Comparison of ENCODE assay signal across 24 mouse cellular contexts in genomic region chr15:27536186-27536585, GRCm38 (mm10).
DNase-seq lines count a peak whose midpoint lies in the region; ATAC-seq and TF ChIP-seq lines count a peak whose summit lies in the region.
"Had no signal": no experiment of that assay in that cellular context is flagged by ENCODE, and none has a peak within 500 bp of the region (broad histone marks: within the 10 kb centered on the region; RNA-seq: fewer than 3 reads in every experiment).

No protein-coding gene starts in this region.

- no peak for TF ChIP-seq POLR2A in olfactory bulb, adult 2 months (IDR thresholded peaks at IDR 0.05; ENCODE audit: insufficient read depth, low read depth, low read length)

- no peaks in the 10 kb centered on the region for H3K9me3 ChIP-seq in heart, embryonic 15.5 days (replicated peaks)
- H3K9me3 ChIP-seq: embryonic facial prominence, embryonic 13.5 days; forebrain, embryonic 10.5 days; G1E; limb, embryonic 12.5 days; liver, embryonic 15.5 days; lung, embryonic 15.5 days; midbrain, embryonic 10.5 days; midbrain, embryonic 15.5 days had no signal

- WGBS in heart, embryonic 15.5 days, result 88% methylated on average over 7 of the region's 7 CpGs
- 36% methylated on average over 7 of the region's 7 CpGs for WGBS in olfactory bulb, adult 2 months

- H3K4me3 ChIP-seq in heart, embryonic 15.5 days, result no peak overlapping the region
- H3K4me3 ChIP-seq in olfactory bulb, adult 2 months (ENCODE audit: insufficient read depth, low read depth, low read length), result no peak overlapping the region
- H3K4me3 ChIP-seq: embryonic facial prominence, embryonic 13.5 days; forebrain, embryonic 10.5 days; limb, embryonic 12.5 days; liver, embryonic 15.5 days; lung, embryonic 15.5 days; midbrain, embryonic 10.5 days; midbrain, embryonic 15.5 days had no signal

- no peak overlapping the region for H3K4me2 ChIP-seq in heart, embryonic 15.5 days
- H3K4me2 ChIP-seq: embryonic facial prominence, embryonic 13.5 days; hindbrain, embryonic 14.5 days; limb, embryonic 12.5 days; liver, embryonic 15.5 days; lung, embryonic 15.5 days; midbrain, embryonic 15.5 days had no signal

- H3K27ac ChIP-seq in heart, embryonic 15.5 days, result peak overlapping the region; percentile 86
- peak overlapping the region; percentile 55; the same call in 1 of the 2 replicates for H3K27ac ChIP-seq in olfactory bulb, adult 2 months (ENCODE audit: insufficient read depth, low read depth, low read length)
- H3K27ac ChIP-seq: embryonic facial prominence, embryonic 13.5 days; forebrain, embryonic 10.5 days; hindbrain, embryonic 14.5 days; limb, embryonic 12.5 days; liver, embryonic 15.5 days; lung, embryonic 15.5 days; midbrain, embryonic 10.5 days; midbrain, embryonic 15.5 days had no signal

- intact Hi-C loops in left cerebral cortex, postnatal 4 days (cut with DNase I), result no loop called here

- DNase-seq in frontal cortex, postnatal 14 days (ENCODE audit: low spot score in 2 of 2), result no peak
- DNase-seq in heart, adult 18-20 months, result no peak
- peak; percentile 44 to 51 for DNase-seq in left cerebral cortex, adult 9 months (ENCODE audit: low spot score in 2 of 2)
- DNase-seq in left cerebral cortex, postnatal 4 days, result no peak
- no peak for DNase-seq in spleen, postnatal 4 days (ENCODE audit: low spot score in 2 of 2)
- DNase-seq: adrenal gland, adult 8-10 months; cerebellum, adult 11 months; cerebellum, postnatal 36 days; gastrocnemius, postnatal 36 days; kidney, adult 9 months had no signal

- no peak overlapping the region for H3K9ac ChIP-seq in heart, embryonic 15.5 days
- H3K9ac ChIP-seq: embryonic facial prominence, embryonic 13.5 days; hindbrain, embryonic 14.5 days; limb, embryonic 12.5 days; liver, embryonic 15.5 days; lung, embryonic 15.5 days; midbrain, embryonic 15.5 days had no signal

- TF ChIP-seq CTCF in olfactory bulb, adult 2 months (IDR thresholded peaks at IDR 0.05; ENCODE audit: insufficient read depth, low read depth, low read length), result no peak

- peaks cover 49% of the 10 kb centered on the region for H3K4me1 ChIP-seq in heart, embryonic 15.5 days (replicated peaks)
- peaks cover 33% of the 10 kb centered on the region for H3K4me1 ChIP-seq in olfactory bulb, adult 2 months (ENCODE audit: control insufficient read depth, insufficient read depth, low read length)
- H3K4me1 ChIP-seq: liver, embryonic 15.5 days; midbrain, embryonic 10.5 days; midbrain, embryonic 15.5 days had no signal

- H3K36me3 ChIP-seq in heart, embryonic 15.5 days, result no peaks in the 10 kb centered on the region
- H3K36me3 ChIP-seq: embryonic facial prominence, embryonic 13.5 days; forebrain, embryonic 10.5 days; limb, embryonic 12.5 days; liver, embryonic 15.5 days; lung, embryonic 15.5 days; midbrain, embryonic 10.5 days; midbrain, embryonic 15.5 days had no signal

- H3K27me3 ChIP-seq in heart, embryonic 15.5 days, result no peaks in the 10 kb centered on the region
- H3K27me3 ChIP-seq: embryonic facial prominence, embryonic 13.5 days; limb, embryonic 12.5 days; liver, embryonic 15.5 days; lung, embryonic 15.5 days; midbrain, embryonic 15.5 days had no signal

- peak; percentile 32 for ATAC-seq in frontal cortex, adult (ENCODE audit: low TSS enrichment)
- no peak for ATAC-seq in heart, embryonic 15.5 days (replicated peaks; ENCODE audit: insufficient number of reproducible peaks, insufficient read depth, low FRiP score, low read depth)
- ATAC-seq: forebrain, embryonic 16.5 days; intestine, postnatal 0 days; midbrain, embryonic 15.5 days had no signal

Comparison
In these comparisons a context has a peak if more than half of its experiments do, and no peak if none do; other contexts are left out.
1. DNase-seq: peak in left cerebral cortex, adult 9 months (2 of 2); none in frontal cortex, postnatal 14 days (0 of 2), heart, adult 18-20 months (0 of 2), left cerebral cortex, postnatal 4 days (single experiment) and spleen, postnatal 4 days (0 of 2).